Mouse (Mus musculus) intestine, postnatal 0 days (tissue): ENCODE measurements around the gene Tsku. TPM values are rescaled to one million over a fixed set of nuclear protein-coding genes. Genes with fewer than 3 reads are reported as not detected.

ENCODE experiments used
- ATAC-seq: fragments of 200-750 bp; cut with Nextera tagmentation; 2 replicates; pipeline ENCODE4 v1.8.0; 2017; ENCODE audit warnings: mild to moderate bottlenecking, moderate TSS enrichment, moderate library complexity
- H3K27ac ChIP-seq: fragments of 300-500 bp; sonication (generic); 2 replicates; pipeline ENCODE4 v1.5.1; 2014; ENCODE audit warnings: mild to moderate bottlenecking, low read depth, low read length, moderate library complexity
- H3K27me3 ChIP-seq: fragments of 300-500 bp; sonication (generic); replicated peaks from 2 replicates; pipeline ENCODE4 v1.6.1; 2014; ENCODE audit warnings: low read length, mixed read lengths; ENCODE audit not compliant: control insufficient read depth, insufficient read depth
- H3K36me3 ChIP-seq: fragments of 300-500 bp; sonication (generic); 2 replicates; pipeline ENCODE4 v1.6.1; 2014; ENCODE audit warnings: mild to moderate bottlenecking, moderate library complexity; ENCODE audit not compliant: control insufficient read depth, insufficient read depth
- H3K4me1 ChIP-seq: fragments of 300-500 bp; sonication (generic); replicated peaks from 2 replicates; pipeline ENCODE4 v1.6.1; 2014; ENCODE audit warnings: antibody characterized with exemption, low read length, mixed read lengths; ENCODE audit not compliant: control insufficient read depth, insufficient read depth
- H3K4me2 ChIP-seq: fragments of 300-500 bp; sonication (generic); replicated peaks from 2 replicates; pipeline ENCODE4 v1.6.1; 2014; ENCODE audit warnings: low read depth, mild to moderate bottlenecking, moderate library complexity
- H3K4me3 ChIP-seq: fragments of 300-500 bp; sonication (generic); 2 replicates; pipeline ENCODE4 v1.5.1; 2014; ENCODE audit warnings: low read depth, low read length
- H3K9ac ChIP-seq: fragments of 300-500 bp; sonication (generic); 2 replicates; pipeline ENCODE4 v1.6.1; 2014; ENCODE audit warnings: mild to moderate bottlenecking, low read depth, low read length
- H3K9me3 ChIP-seq: fragments of 300-500 bp; sonication (generic); 2 replicates; pipeline ENCODE4 v1.6.1; 2016; ENCODE audit warnings: mixed run types; ENCODE audit not compliant: control insufficient read depth
- CTCF ChIP-seq: sonication (generic); IDR thresholded peaks from 2 replicates; pipeline ENCODE4 v1.5.1; 2016; ENCODE audit warnings: low read depth, mild to moderate bottlenecking, control low read depth, antibody characterized with exemption, moderate library complexity
- WGBS: fragments of 180-500 bp; shearing (Covaris S2); extraction: QIAGEN DNeasy Blood & Tissue Kit; methylation state at CpG from one replicate; pipeline ENCODE4 v1.1.7; 2014; 5-methylcytosine and 5-hydroxymethylcytosine counted together
- polyA plus RNA-seq: library from polyadenylated mRNA; unstranded; fragments of >200 nt; fragmentation: Nextera tagmentation; extraction: Ambion mirVana; gene quantifications from 2 replicates; pipeline ENCODE4 v1.2.1, GENCODE M21; 2015

Tsku gene
- polyA plus RNA-seq, 1 experiment from 2014 or later: 3.6 TPM

DNA sequence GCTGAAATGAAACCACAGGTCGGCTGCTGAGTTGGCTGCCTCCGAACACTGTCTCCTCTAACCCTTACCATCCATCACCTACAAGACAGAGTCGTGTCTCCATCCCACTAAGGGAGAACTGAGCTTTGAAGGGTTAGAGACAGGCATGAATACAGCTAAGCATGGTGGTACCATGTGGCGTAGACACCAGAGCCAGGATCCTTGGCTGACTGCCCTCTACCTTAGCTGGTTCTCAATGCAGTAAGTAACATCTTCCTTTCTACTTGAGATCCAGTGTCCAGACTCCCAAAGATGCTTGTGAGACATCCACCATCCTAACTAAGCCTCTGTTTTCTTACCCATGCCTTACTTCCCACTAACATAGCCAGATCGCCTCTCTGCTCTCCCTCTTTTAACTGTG is 7.5 kb downstream of the Tsku start:
- WGBS: 86% methylated on average over 5 of the region's 5 CpGs
- no peaks in the 10 kb centered on the region for H3K9me3 ChIP-seq

DNA sequence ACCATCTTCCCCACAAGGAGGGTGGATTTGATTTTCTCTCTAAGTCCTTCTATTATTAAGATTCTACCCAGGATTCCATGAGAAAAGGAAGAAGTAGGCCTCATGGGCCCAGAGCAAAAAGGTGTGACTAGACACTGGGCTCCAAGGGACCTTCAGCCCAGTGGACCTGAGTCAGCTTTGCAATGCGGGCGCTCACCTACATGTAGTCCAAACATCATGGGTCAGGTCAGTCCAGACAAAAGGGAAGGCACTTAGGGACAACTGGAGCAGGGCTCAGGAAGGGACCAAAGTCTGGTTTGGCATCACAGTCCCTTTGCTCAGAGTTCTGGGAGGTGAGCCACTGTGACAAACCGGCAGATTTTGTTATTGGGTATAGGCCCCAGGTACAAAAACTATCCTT is 9.6 kb downstream of the Tsku start:
- Histone ChIP-seq H3K27ac (no peak overlapping the region), H3K9ac (no peak overlapping the region), H3K4me3 (no peak overlapping the region), H3K4me1 (peaks cover 9% of the 10 kb centered on the region; the same call in 1 of the 2 replicates), H3K4me2 (no peak overlapping the region), H3K9me3 (no peaks in the 10 kb centered on the region), H3K36me3 (peaks cover 25% of the 10 kb centered on the region), H3K27me3 (no peaks in the 10 kb centered on the region)
- no peak for TF ChIP-seq CTCF
- ATAC-seq: no peak
- WGBS: 90% methylated on average over 3 of the region's 3 CpGs

More for the DNA sequence above, 7.5 kb downstream of the Tsku start:
- Histone ChIP-seq H3K27ac (no peak overlapping the region), H3K27me3 (no peaks in the 10 kb centered on the region), H3K4me1 (peaks cover 9% of the 10 kb centered on the region; the same call in 1 of the 2 replicates), H3K4me2 (no peak overlapping the region), H3K9ac (no peak overlapping the region), H3K36me3 (peaks cover 25% of the 10 kb centered on the region), H3K4me3 (no peak overlapping the region)
- TF ChIP-seq CTCF: no peak
- no peak for ATAC-seq

DNA sequence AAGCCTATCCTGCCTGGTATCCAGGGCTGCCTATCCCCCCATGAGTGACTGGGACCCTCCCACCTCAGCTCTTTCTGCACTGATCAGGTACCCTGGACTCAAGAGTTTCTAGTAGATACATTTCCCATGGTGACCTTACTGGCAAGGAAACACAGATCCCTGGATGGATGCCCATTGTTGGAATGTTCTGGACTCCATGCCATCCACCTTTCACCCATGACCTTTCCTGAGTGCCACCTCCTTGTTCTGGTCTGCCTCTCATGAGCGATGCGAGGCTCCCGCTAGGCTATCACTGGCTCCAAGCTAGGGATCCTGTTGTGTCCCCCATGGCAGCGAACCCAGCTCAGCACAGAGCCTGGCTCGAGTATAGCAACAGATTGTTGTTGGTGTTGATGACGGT is 11.3 kb downstream of the Tsku start:
- Histone ChIP-seq H3K4me3 (no peak overlapping the region), H3K27me3 (no peaks in the 10 kb centered on the region), H3K36me3 (peaks cover 25% of the 10 kb centered on the region), H3K9me3 (no peaks in the 10 kb centered on the region), H3K27ac (no peak overlapping the region), H3K9ac (no peak overlapping the region), H3K4me1 (0 out of 2 replicates have a peak, but pooled peaks cover 6% of the 10 kb centered on the region), H3K4me2 (no peak overlapping the region)
- TF ChIP-seq CTCF: no peak
- no peak for ATAC-seq
- WGBS: 90% methylated on average over 6 of the region's 6 CpGs

DNA sequence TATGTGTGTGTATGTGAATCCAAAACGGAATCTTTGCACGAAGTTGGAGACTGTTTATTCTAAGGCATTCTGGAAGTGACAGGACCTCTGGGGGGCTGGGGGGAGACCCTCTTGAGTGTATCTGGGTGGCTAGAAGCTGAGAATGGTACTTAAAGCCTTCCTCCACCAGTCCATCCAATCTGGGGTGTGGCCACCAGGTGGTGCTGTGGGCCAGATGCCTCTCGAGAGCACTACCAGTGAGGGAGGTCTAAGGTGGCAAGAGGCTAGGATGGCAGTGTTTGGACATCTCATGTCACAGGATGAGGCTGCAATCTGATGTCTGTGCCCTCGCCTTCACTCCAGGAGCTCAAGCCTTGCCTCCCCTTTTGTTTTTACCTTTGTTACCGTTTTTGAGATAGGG is 12.0 kb downstream of the Tsku start:
- no peaks in the 10 kb centered on the region for H3K27me3 ChIP-seq
- no peaks in the 10 kb centered on the region for H3K4me1 ChIP-seq
- WGBS: 14% methylated on average over 5 of the region's 5 CpGs
- H3K4me3 ChIP-seq: no peak overlapping the region
- 0 out of 2 replicates have a peak, but pooled peaks have one; percentile 39 for ATAC-seq
- no peak overlapping the region for H3K9ac ChIP-seq
- H3K9me3 ChIP-seq: no peaks in the 10 kb centered on the region
- peak; percentile 99 for TF ChIP-seq CTCF
- H3K36me3 ChIP-seq: peaks cover 25% of the 10 kb centered on the region
- H3K4me2 ChIP-seq: no peak overlapping the region
- no peak overlapping the region for H3K27ac ChIP-seq

DNA sequence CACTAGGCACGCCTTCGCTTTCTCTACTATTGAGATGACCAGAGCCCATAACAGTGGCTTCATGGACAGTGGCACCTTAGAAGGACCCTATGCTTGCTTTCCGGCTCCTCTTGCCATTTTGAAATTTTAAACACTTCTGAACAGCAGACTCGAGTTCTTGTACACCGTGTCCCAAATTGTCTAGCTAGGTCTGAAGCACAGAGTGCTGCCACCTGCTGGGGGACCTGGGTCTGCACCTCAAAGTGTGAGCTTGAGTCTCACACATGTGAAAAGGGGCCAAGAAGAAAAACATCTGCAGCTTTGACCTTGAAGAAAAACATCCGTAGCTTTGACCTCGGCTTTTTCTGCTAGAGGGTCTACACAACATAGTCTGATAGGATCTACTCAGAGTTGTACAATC is 13.1 kb downstream of the Tsku start:
- H3K27ac ChIP-seq: no peak overlapping the region
- H3K4me2 ChIP-seq: no peak overlapping the region
- TF ChIP-seq CTCF: peak; percentile 88
- no peak overlapping the region for H3K4me3 ChIP-seq
- H3K4me1 ChIP-seq: no peaks in the 10 kb centered on the region
- 40% methylated on average over 7 of the region's 7 CpGs for WGBS
- no peak overlapping the region for H3K9ac ChIP-seq
- peaks cover 25% of the 10 kb centered on the region for H3K36me3 ChIP-seq
- no peaks in the 10 kb centered on the region for H3K27me3 ChIP-seq
- H3K9me3 ChIP-seq: no peaks in the 10 kb centered on the region
- no peak for ATAC-seq

DNA sequence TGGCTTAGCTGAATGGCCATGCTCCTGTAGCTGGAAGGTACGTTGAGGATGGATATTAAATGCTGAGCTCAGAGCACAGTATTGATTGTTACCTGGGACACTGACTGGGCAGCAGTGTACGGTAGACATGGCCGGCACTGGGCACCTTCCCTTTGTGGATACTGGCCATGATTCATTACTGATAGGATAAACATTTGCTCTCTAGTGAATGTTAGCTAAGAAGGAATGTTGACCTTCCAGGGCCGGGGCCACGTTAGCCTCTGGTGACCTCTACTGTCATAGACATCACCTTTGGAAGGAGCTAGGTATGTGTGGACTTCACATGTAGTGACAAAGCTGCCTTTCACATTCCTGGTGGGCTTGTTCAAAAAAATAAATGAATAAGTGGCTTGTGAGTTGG is 13.7 kb downstream of the Tsku start:
- peaks cover 23% of the 10 kb centered on the region for H3K36me3 ChIP-seq
- no peak overlapping the region for H3K9ac ChIP-seq
- H3K27ac ChIP-seq: no peak overlapping the region
- H3K9me3 ChIP-seq: no peaks in the 10 kb centered on the region
- no peak overlapping the region for H3K4me3 ChIP-seq
- ATAC-seq: no peak
- TF ChIP-seq CTCF: no peak
- H3K4me1 ChIP-seq: no peaks in the 10 kb centered on the region
- 28% methylated on average over 5 of the region's 5 CpGs for WGBS
- no peak overlapping the region for H3K4me2 ChIP-seq
- H3K27me3 ChIP-seq: no peaks in the 10 kb centered on the region; the same call in 1 of the 2 replicates

DNA sequence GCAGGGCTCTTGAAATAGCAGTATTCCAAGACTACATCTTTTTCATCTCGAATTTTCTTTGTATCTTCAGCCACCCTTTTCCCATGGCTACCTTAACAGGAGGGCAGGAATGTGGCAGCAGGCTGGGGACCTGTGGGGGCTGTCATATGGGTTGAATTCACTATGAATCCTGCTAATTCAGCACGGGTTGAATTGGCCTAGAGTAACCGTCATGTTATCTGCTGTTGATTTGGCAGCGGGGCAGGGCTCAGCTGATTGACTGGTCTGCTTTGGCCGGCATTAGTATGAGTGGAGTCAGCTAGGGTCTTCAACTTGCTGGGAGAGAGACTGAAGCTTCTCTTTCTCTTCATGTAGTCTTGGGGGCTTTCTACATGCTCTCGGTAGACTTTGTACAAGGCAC is 16.1 kb downstream of the Tsku start:
- 50% methylated on average over 6 of the region's 6 CpGs for WGBS

More for the DNA sequence above, 16.1 kb downstream of the Tsku start:
- Histone ChIP-seq H3K4me1 (no peaks in the 10 kb centered on the region), H3K27me3 (no peaks in the 10 kb centered on the region; the same call in 1 of the 2 replicates), H3K9ac (no peak overlapping the region), H3K9me3 (no peaks in the 10 kb centered on the region), H3K36me3 (no peaks in the 10 kb centered on the region), H3K27ac (no peak overlapping the region), H3K4me3 (no peak overlapping the region), H3K4me2 (no peak overlapping the region)
- ATAC-seq: no peak
- no peak for TF ChIP-seq CTCF
